9 mouse cellular contexts compared by ENCODE assay signal in genomic region chr6:116682317-116682716, GRCm38 (mm10). TPM values are rescaled to one million over a fixed set of nuclear protein-coding genes. Genes with fewer than 3 reads are reported as not detected.
DNase-seq lines count a peak whose midpoint lies in the region; ATAC-seq lines count a peak whose summit lies in the region.
"Had no signal": no experiment of that assay in that cellular context is flagged by ENCODE, and none has a peak within 500 bp of the region (broad histone marks: within the 10 kb centered on the region; RNA-seq: fewer than 3 reads in every experiment).

No protein-coding gene starts in this region.

- no peaks in the 10 kb centered on the region for H3K4me1 ChIP-seq in hindbrain, embryonic 16.5 days (ENCODE audit: control insufficient read depth, insufficient read depth, low read depth, low read length)
- H3K4me1 ChIP-seq: neural tube, embryonic 13.5 days had no signal

- no peak overlapping the region for H3K4me3 ChIP-seq in hindbrain, embryonic 16.5 days (ENCODE audit: low read length)
- H3K4me3 ChIP-seq: neural tube, embryonic 13.5 days had no signal

- no peaks in the 10 kb centered on the region for H3K27me3 ChIP-seq in hindbrain, embryonic 16.5 days (replicated peaks; ENCODE audit: control insufficient read depth, insufficient read depth, low read length)
- H3K27me3 ChIP-seq: neural tube, embryonic 13.5 days had no signal

- no peaks in the 10 kb centered on the region for H3K9me3 ChIP-seq in hindbrain, embryonic 16.5 days (ENCODE audit: control insufficient read depth, low read length)
- H3K9me3 ChIP-seq: neural tube, embryonic 13.5 days had no signal

- H3K27ac ChIP-seq in hindbrain, embryonic 16.5 days (ENCODE audit: low read depth, low read length) = no peak overlapping the region
- H3K27ac ChIP-seq: neural tube, embryonic 13.5 days had no signal

- WGBS in hindbrain, embryonic 16.5 days = 61% methylated on average over 6 of the region's 6 CpGs

- peak; percentile 85 for ATAC-seq in megakaryocyte progenitor cell, adult 5-6 weeks (replicated peaks; ENCODE audit: poor library complexity)
- ATAC-seq in erythroblast, adult 5-6 weeks (replicated peaks; ENCODE audit: low FRiP score, poor library complexity, severe bottlenecking) = no peak
- ATAC-seq in hindbrain, embryonic 16.5 days = no peak

- no peak overlapping the region for H3K9ac ChIP-seq in hindbrain, embryonic 16.5 days (ENCODE audit: low read depth, low read length)
- H3K9ac ChIP-seq: neural tube, embryonic 13.5 days had no signal

- intact Hi-C loops in heart, postnatal 10 days (cut with DNase I) = no loop called here

- H3K36me3 ChIP-seq in hindbrain, embryonic 16.5 days (ENCODE audit: control insufficient read depth, insufficient read depth, low read length) = no peaks in the 10 kb centered on the region
- H3K36me3 ChIP-seq: neural tube, embryonic 13.5 days had no signal

- peak; percentile 47 for DNase-seq in kidney, postnatal 14 days
- no peak for DNase-seq in kidney, adult 8-10 months
- peak; percentile 31 for DNase-seq in ZHBTc4 (ENCODE audit: low read depth, low spot score)
- DNase-seq in heart, postnatal 10 days = peak; percentile 51 to 57
- no peak for DNase-seq in T-cell, adult 2 months (ENCODE audit: low spot score)

- H3K4me2 ChIP-seq in hindbrain, embryonic 16.5 days (ENCODE audit: low read length) = no peak overlapping the region
- H3K4me2 ChIP-seq: neural tube, embryonic 13.5 days had no signal

RNA-seq across cellular contexts. Expression of gene Rassf4, which starts 8.6 kb away (rescaled TPM):
- total RNA-seq in heart, postnatal 10 days (2021) = 1 to 10 TPM; 5.0 to 6.5 TPM
- total RNA-seq in megakaryocyte progenitor cell, adult 5-6 weeks (2015) = 44.9 and 57.1 TPM in 2 replicates
- 35.8 and 40.9 TPM in 2 replicates for total RNA-seq in megakaryocyte progenitor cell, adult 5-6 weeks (2017)
- total RNA-seq in erythroblast, adult 5-6 weeks (2015; ENCODE audit: low replicate concordance) = 18.6 and 21.1 TPM in 2 replicates
- 9.5 and 13.4 TPM in 2 replicates for total RNA-seq in erythroblast, adult 5-6 weeks (2017; ENCODE audit: low replicate concordance)
- 30.3 and 30.8 TPM in 2 replicates for polyA plus RNA-seq in hindbrain, embryonic 16.5 days (2015; fragmentation: Nextera tagmentation; extraction: Ambion mirVana)

RNA-seq across cellular contexts. Expression of gene Depp1, which starts 31.9 kb away (rescaled TPM):
- total RNA-seq in heart, postnatal 10 days (2021) = 10 to 100 TPM; 41.6 to 75.0 TPM
- total RNA-seq in megakaryocyte progenitor cell, adult 5-6 weeks (2015) = 0.44 TPM in 1 of 2 replicates, not detected in the other
- 0.08 TPM in 1 of 2 replicates, not detected in the other for total RNA-seq in megakaryocyte progenitor cell, adult 5-6 weeks (2017)
- total RNA-seq in erythroblast, adult 5-6 weeks (2015; ENCODE audit: low replicate concordance) = not detected in 2 replicates
- total RNA-seq in erythroblast, adult 5-6 weeks (2017; ENCODE audit: low replicate concordance) = 0.77 TPM in 1 of 2 replicates, not detected in the other
- polyA plus RNA-seq in hindbrain, embryonic 16.5 days (2015; fragmentation: Nextera tagmentation; extraction: Ambion mirVana) = 11.4 and 17.6 TPM in 2 replicates

RNA-seq across cellular contexts. Expression of gene Tmem72, which starts 34.4 kb away (rescaled TPM):
- total RNA-seq in heart, postnatal 10 days (2021) = under 1 TPM; 0.02 TPM
- total RNA-seq in megakaryocyte progenitor cell, adult 5-6 weeks (2015) = 0.12 and 0.17 TPM in 2 replicates
- total RNA-seq in megakaryocyte progenitor cell, adult 5-6 weeks (2017) = under 0.01 and 0.03 TPM in 2 replicates
- 0.42 TPM in 1 of 2 replicates, not detected in the other for total RNA-seq in erythroblast, adult 5-6 weeks (2015; ENCODE audit: low replicate concordance)
- total RNA-seq in erythroblast, adult 5-6 weeks (2017; ENCODE audit: low replicate concordance) = 0.09 and 0.56 TPM in 2 replicates
- 2.5 and 5.4 TPM in 2 replicates for polyA plus RNA-seq in hindbrain, embryonic 16.5 days (2015; fragmentation: Nextera tagmentation; extraction: Ambion mirVana)

RNA-seq across cellular contexts. Expression of gene Zfp422, which starts 53.5 kb away (rescaled TPM):
- 10 to 100 TPM; 33.9 to 38.5 TPM for total RNA-seq in heart, postnatal 10 days (2021)
- total RNA-seq in megakaryocyte progenitor cell, adult 5-6 weeks (2015) = 129 and 134 TPM in 2 replicates
- total RNA-seq in megakaryocyte progenitor cell, adult 5-6 weeks (2017) = 58.4 and 63.3 TPM in 2 replicates
- total RNA-seq in erythroblast, adult 5-6 weeks (2015; ENCODE audit: low replicate concordance) = 18.6 and 21.1 TPM in 2 replicates
- 3.9 and 8.5 TPM in 2 replicates for total RNA-seq in erythroblast, adult 5-6 weeks (2017; ENCODE audit: low replicate concordance)
- 120 and 126 TPM in 2 replicates for polyA plus RNA-seq in hindbrain, embryonic 16.5 days (2015; fragmentation: Nextera tagmentation; extraction: Ambion mirVana)

Comparison
In these comparisons a context has a peak if more than half of its experiments do, and no peak if none do; other contexts are left out.
1. DNase-seq: peak in kidney, postnatal 14 days (single experiment), ZHBTc4 (single experiment) and heart, postnatal 10 days (2 of 2); none in kidney, adult 8-10 months (0 of 2) and T-cell, adult 2 months (single experiment).
2. RNA of gene Depp1, which starts 31.9 kb away (total RNA-seq): 41.6 to 75.0 TPM in heart, postnatal 10 days; 0.77 TPM in erythroblast, adult 5-6 weeks and 0.08 to 0.44 TPM in megakaryocyte progenitor cell, adult 5-6 weeks; every median in the first group is over 10 times any median in the second.